Mouse (Mus musculus): Measurements from ENCODE around the gene Ncapd2.

- TF ChIP-seq CTCF (IDR thresholded peaks at IDR 0.05; ENCODE audit: low read depth) (no peak), EP300 (IDR thresholded peaks at IDR 0.05; ENCODE audit: low read depth) (no peak)
These were observed 29.7 kb upstream of the Ncapd2 start for GRCm38 (mm10) chr6:125221115-125221745.

Data from heart, postnatal 0 days (tissue).